ENCODE assay signal across 10 mouse cellular contexts in the genomic region with DNA sequence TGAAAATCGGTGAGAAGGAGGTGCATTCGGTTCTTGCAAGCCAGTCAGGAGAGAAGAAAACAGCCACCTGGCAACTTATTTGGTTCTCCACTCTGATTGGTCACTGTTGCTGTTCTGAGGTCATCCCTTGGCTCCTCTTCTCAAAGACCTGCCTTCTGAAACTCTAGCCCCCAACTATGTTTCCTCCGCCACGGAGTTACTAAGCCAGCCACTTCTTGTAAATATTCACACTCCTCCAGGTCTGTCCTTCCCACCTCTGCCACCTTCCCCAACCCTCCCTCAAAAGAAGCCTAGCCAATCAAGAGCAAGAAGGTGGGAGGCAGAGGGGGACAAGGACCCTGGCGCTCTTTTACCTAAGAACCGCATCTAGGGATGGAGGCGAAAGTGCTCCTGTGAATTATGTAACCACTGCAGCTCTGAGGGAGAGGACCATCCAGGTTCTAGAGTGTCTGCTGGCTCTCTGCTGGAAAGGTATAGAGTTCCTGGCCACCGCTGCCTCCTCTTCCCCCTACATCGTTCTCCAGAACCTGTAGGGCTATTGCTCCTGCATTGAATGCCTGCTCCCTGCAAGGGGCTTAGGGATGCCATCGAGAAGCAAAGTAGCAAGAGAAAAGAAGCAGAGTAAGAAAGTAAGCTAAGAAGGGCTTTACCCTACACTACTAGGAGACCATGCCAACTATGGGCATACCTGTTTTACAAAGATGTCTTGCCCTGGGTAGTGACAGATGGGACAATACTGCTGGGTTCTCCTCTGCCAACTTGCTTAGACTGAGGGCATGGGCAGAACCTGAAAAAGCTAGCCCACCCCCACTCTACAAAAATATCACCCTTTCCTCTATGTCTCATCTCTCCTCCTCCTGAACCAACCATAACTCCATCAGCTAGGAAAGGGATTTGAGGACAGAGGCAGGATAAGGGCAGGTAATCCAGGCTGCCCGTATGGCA.
A peak's percentile ranks its signal among the peaks of the same experiment; 100 is the strongest.
DNase-seq lines count a peak whose midpoint lies in the region; ATAC-seq lines count a peak whose summit lies in the region.
"Had no signal": no experiment of that assay in that cellular context is flagged by ENCODE, and none has a peak within 500 bp of the region (broad histone marks: within the 10 kb centered on the region; RNA-seq: fewer than 3 reads in every experiment).

No protein-coding gene starts in this region.

- no peaks in the 10 kb centered on the region for H3K36me3 ChIP-seq in embryonic facial prominence, embryonic 14.5 days (ENCODE audit: control insufficient read depth, insufficient read depth, low read length)
- H3K36me3 ChIP-seq in limb, embryonic 11.5 days (ENCODE audit: control insufficient read depth, insufficient read depth, low read length), result no peaks in the 10 kb centered on the region

- no peak overlapping the region for H3K27ac ChIP-seq in embryonic facial prominence, embryonic 14.5 days (replicated peaks; ENCODE audit: low read depth, low read length)
- H3K27ac ChIP-seq in limb, embryonic 11.5 days (replicated peaks; ENCODE audit: low read depth, low read length), result no peak overlapping the region

- H3K4me2 ChIP-seq in embryonic facial prominence, embryonic 14.5 days (ENCODE audit: low read depth, low read length), result peak overlapping the region; percentile 91
- peak overlapping the region; percentile 91 for H3K4me2 ChIP-seq in limb, embryonic 11.5 days (ENCODE audit: low read depth, severe bottlenecking)

- 18% methylated on average over 11 of the region's 11 CpGs for WGBS in embryonic facial prominence, embryonic 14.5 days
- WGBS in limb, embryonic 11.5 days, result 15% methylated on average over 11 of the region's 11 CpGs

- H3K9me3 ChIP-seq in embryonic facial prominence, embryonic 14.5 days (ENCODE audit: control insufficient read depth, low read length), result no peaks in the 10 kb centered on the region
- H3K9me3 ChIP-seq in limb, embryonic 11.5 days (ENCODE audit: control insufficient read depth, low read length), result no peaks in the 10 kb centered on the region

- DNase-seq in frontal cortex, postnatal 36 days (ENCODE audit: low spot score in 2 of 2), result peak; percentile 41 to 48
- DNase-seq in frontal cortex, postnatal 10 days (ENCODE audit: low spot score in 2 of 2), result no peak
- peak; percentile 95 for DNase-seq in brain, adult 2 months (ENCODE audit: low read depth, low spot score)
- DNase-seq in embryonic facial prominence, embryonic 14.5 days (ENCODE audit: low spot score), result no peak
- no peak for DNase-seq in limb, embryonic 11.5 days (ENCODE audit: low spot score)
- no peak for DNase-seq in MN1 (ENCODE audit: low spot score)
- DNase-seq in kidney, postnatal 14 days, result no peak
- no peak for DNase-seq in thymus, postnatal 25 days
- DNase-seq: gastrocnemius, postnatal 10 days had no signal

- no peak for ATAC-seq in embryonic facial prominence, embryonic 14.5 days (ENCODE audit: low read depth)
- ATAC-seq in limb, embryonic 11.5 days (ENCODE audit: insufficient number of reproducible peaks, low FRiP score, low TSS enrichment, low read depth), result no peak
- ATAC-seq: activated CD4-positive, CD25-positive, alpha-beta regulatory T cell, adult 4 months had no signal

- peak overlapping the region; percentile 57 for H3K4me3 ChIP-seq in embryonic facial prominence, embryonic 14.5 days (ENCODE audit: low read depth, low read length)
- H3K4me3 ChIP-seq in limb, embryonic 11.5 days (ENCODE audit: low read depth, low read length), result peak overlapping the region; percentile 72

- peaks cover 13% of the 10 kb centered on the region; the same call in 1 of the 2 replicates for H3K27me3 ChIP-seq in embryonic facial prominence, embryonic 14.5 days (replicated peaks; ENCODE audit: control insufficient read depth, insufficient read depth, low read length)
- H3K27me3 ChIP-seq in limb, embryonic 11.5 days (ENCODE audit: control insufficient read depth, insufficient read depth, low read length), result no peaks in the 10 kb centered on the region

- peaks cover 12% of the 10 kb centered on the region for H3K4me1 ChIP-seq in embryonic facial prominence, embryonic 14.5 days (ENCODE audit: control insufficient read depth, insufficient read depth, low read length)
- H3K4me1 ChIP-seq in limb, embryonic 11.5 days (ENCODE audit: control insufficient read depth, insufficient read depth, low read length), result peaks cover 16% of the 10 kb centered on the region

- H3K9ac ChIP-seq in embryonic facial prominence, embryonic 14.5 days (ENCODE audit: low read depth, low read length), result peak overlapping the region; percentile 3; the same call in 1 of the 2 replicates
- peak overlapping the region; percentile 35; the same call in 1 of the 2 replicates for H3K9ac ChIP-seq in limb, embryonic 11.5 days (ENCODE audit: low read length)

Comparison
In these comparisons a context has a peak if more than half of its experiments do, and no peak if none do; other contexts are left out.
1. DNase-seq: peak in frontal cortex, postnatal 36 days (2 of 2) and brain, adult 2 months (single experiment); none in frontal cortex, postnatal 10 days (0 of 2), embryonic facial prominence, embryonic 14.5 days (single experiment), limb, embryonic 11.5 days (single experiment), MN1 (single experiment), kidney, postnatal 14 days (single experiment) and thymus, postnatal 25 days (single experiment).